Mouse (Mus musculus) G1E (cell line): ENCODE data around the gene Pomt1. TPM values are rescaled to one million over a fixed set of nuclear protein-coding genes. Genes with fewer than 3 reads are reported as not detected.

ENCODE experiments used
- ATAC-seq: 2 replicates; pipeline ENCODE4 v1.8.0; 2016; ENCODE audit warnings: mild to moderate bottlenecking; ENCODE audit not compliant: insufficient number of reproducible peaks, poor library complexity, low FRiP score, severe bottlenecking; ENCODE audit errors: extremely low read depth
- DNase-seq: peaks from one replicate; pipeline ENCODE4 v3.0.0; 2012; ENCODE audit warnings: low spot score
- H3K27me3 ChIP-seq: 2 replicates; pipeline ENCODE4 v1.6.1; 2012; ENCODE audit warnings: mild to moderate bottlenecking, low read length, inconsistent platforms; ENCODE audit not compliant: insufficient read depth
- H3K36me3 ChIP-seq: replicated peaks from 2 replicates; pipeline ENCODE3; 2012; ENCODE audit warnings: mild to moderate bottlenecking, inconsistent platforms
- H3K4me1 ChIP-seq: 2 replicates; pipeline ENCODE4 v1.6.1; 2012; ENCODE audit warnings: low read depth, low read length, inconsistent platforms, mixed read lengths; ENCODE audit not compliant: insufficient read depth
- H3K4me3 ChIP-seq: 2 replicates; pipeline ENCODE4 v1.5.1; 2012; ENCODE audit warnings: low read depth, mild to moderate bottlenecking, inconsistent platforms, low read length, moderate library complexity, mixed read lengths
- H3K9me3 ChIP-seq: replicated peaks from 2 replicates; pipeline ENCODE4 v1.6.1; 2012; ENCODE audit warnings: inconsistent platforms
- CTCF ChIP-seq: IDR thresholded peaks from 2 replicates; pipeline ENCODE4 v1.5.1; 2012; ENCODE audit warnings: low read depth, low read length, inconsistent platforms, mixed read lengths
- GATA1 ChIP-seq: IDR thresholded peaks from 2 replicates; pipeline ENCODE4 v1.6.1; 2012; ENCODE audit warnings: borderline replicate concordance, low read length, inconsistent platforms, mixed read lengths
- GATA2 ChIP-seq: IDR thresholded peaks from 2 replicates; pipeline ENCODE4 v1.6.1; 2012; ENCODE audit warnings: low read depth, low read length, inconsistent platforms, borderline replicate concordance
- POLR2AphosphoS5 ChIP-seq: IDR thresholded peaks from 2 replicates; pipeline ENCODE4 v1.6.1; 2012; ENCODE audit warnings: low read depth, low read length, inconsistent platforms; ENCODE audit not compliant: insufficient replicate concordance
- TAL1 ChIP-seq: conservative IDR thresholded peaks from 2 replicates; pipeline ENCODE4 v1.6.1; 2012; ENCODE audit warnings: low read depth, low read length, inconsistent platforms, mixed read lengths
- polyA plus RNA-seq: library from polyadenylated mRNA; stranded (reverse); fragments of >175 nt; gene quantifications from 2 replicates; pipeline ENCODE4 v1.2.3, GENCODE M21; 2012
- total RNA-seq, 2 experiments: library from RNA; stranded (forward) in 1 of 2; stranded (reverse) in 1 of 2; fragments of 200-1000 nt in 1 of 2; fragments of >200 nt in 1 of 2; fragmentation: Nextera tagmentation in 1 of 2; gene quantifications; 2 replicates each; pipeline ENCODE4 v1.2.3; 2014 to 2017

Gene Pomt1
- total and polyA plus RNA-seq, 3 experiments, result 12.3 to 31.8 (median 15.0) TPM

GRCm38 (mm10) chr2:32299469-32299868, 63.1 kb downstream of the Pomt1 start:
- TF ChIP-seq TAL1 (no peak), CTCF (no peak), POLR2AphosphoS5 (no peak), GATA2 (no peak), GATA1 (no peak)

DNA sequence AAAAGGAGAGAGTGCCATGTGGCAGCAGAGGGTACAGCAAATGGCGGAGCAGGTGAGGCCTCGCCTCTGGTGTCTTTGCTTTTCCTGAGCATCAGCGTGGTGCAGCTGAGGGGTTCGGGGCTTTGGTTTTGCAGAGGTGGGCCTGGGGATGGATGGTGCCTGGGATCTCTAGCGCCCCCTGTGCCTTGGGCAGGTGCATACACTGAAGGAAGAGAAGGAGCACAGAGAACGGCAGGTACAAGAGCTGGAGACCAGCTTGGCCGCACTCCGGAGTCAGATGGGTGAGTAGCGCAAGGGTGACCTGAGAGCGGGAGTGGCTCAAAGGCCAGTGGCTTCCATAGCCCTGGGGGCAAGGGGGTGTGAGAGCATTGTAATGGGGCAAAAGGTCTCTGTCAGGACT, 66.6 kb downstream of the Pomt1 start:
- Histone ChIP-seq H3K4me1 (no peaks in the 10 kb centered on the region), H3K9me3 (no peaks in the 10 kb centered on the region), H3K4me3 (no peak overlapping the region), H3K36me3 (peaks cover 99% of the 10 kb centered on the region), H3K27me3 (no peaks in the 10 kb centered on the region; the same call in 1 of the 2 replicates)
- TF ChIP-seq POLR2AphosphoS5 (no peak), TAL1 (no peak), CTCF (peak; percentile 28; the same call in 1 of the 2 replicates)
- no peak for ATAC-seq
- DNase-seq, result no peak

More at GRCm38 (mm10) chr2:32299469-32299868, 63.1 kb downstream of the Pomt1 start:
- no peak for DNase-seq
- Histone ChIP-seq H3K9me3 (no peaks in the 10 kb centered on the region), H3K27me3 (peaks cover 2% of the 10 kb centered on the region; the same call in 1 of the 2 replicates), H3K4me3 (no peak overlapping the region), H3K4me1 (peaks cover 9% of the 10 kb centered on the region), H3K36me3 (peaks cover 94% of the 10 kb centered on the region)
- ATAC-seq, result no peak

DNA sequence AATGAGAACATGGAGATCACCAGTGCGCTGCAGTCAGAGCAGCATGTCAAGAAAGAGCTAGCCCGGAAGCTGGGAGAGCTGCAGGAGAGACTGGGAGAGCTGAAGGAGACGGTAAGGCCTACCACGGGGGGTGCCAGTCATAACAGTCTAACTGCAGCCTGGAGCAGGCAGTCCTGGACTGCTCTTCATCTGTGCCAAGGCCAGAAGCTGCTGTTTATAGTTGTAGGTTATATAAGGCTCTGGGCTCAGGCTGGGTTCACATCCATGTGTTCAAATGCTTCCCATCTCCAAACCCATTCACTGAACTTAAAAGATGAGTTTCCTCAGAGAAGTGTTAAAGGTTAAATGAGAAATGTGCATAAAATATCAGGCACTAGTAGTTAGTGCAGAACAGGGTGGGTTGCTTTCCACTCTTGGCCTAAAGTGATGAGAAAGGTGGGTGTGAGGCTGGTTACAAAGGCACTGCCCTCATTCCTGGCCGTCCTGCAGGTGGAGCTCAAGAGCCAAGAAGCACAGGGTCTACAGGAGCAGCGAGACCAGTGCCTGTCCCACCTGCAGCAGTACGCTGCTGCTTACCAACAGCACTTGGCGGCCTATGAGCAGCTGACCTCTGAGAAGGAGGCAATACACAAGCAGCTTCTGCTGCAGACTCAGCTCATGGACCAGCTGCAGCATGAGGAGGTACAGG, 67.9 kb downstream of the Pomt1 start:
- no peak overlapping the region for H3K4me3 ChIP-seq
- ATAC-seq (no peak), DNase-seq (peak; percentile 37)
- no peaks in the 10 kb centered on the region for H3K9me3 ChIP-seq
- H3K36me3 ChIP-seq, result peaks cover 99% of the 10 kb centered on the region
- no peaks in the 10 kb centered on the region for H3K4me1 ChIP-seq
- H3K27me3 ChIP-seq, result no peaks in the 10 kb centered on the region; the same call in 1 of the 2 replicates
- TF ChIP-seq CTCF (peak; percentile 71), TAL1 (no peak)

Other genes with a start within 250 kb of the Pomt1 start
- 21.7 and 24.7 TPM in 2 replicates for gene Fam78a, start 151.7 kb upstream of the Pomt1 start, total RNA-seq (2014; fragmentation: Nextera tagmentation)
- gene Fam78a, start 151.7 kb upstream of the Pomt1 start, total RNA-seq (2017), result 25.3 and 27.4 TPM in 2 replicates
- 49.2 and 54.5 TPM in 2 replicates for gene Fam78a, start 151.7 kb upstream of the Pomt1 start, polyA plus RNA-seq
- not detected in 2 replicates for gene Plpp7, start 141.1 kb upstream of the Pomt1 start, total RNA-seq (2014; fragmentation: Nextera tagmentation)
- gene Plpp7, start 141.1 kb upstream of the Pomt1 start, total RNA-seq (2017), result 0.41 and 0.44 TPM in 2 replicates
- 0.42 and 0.44 TPM in 2 replicates for gene Plpp7, start 141.1 kb upstream of the Pomt1 start, polyA plus RNA-seq
- 147 and 160 TPM in 2 replicates for gene Prrc2b, start 85.5 kb upstream of the Pomt1 start, total RNA-seq (2014; fragmentation: Nextera tagmentation)
- 16.0 and 17.1 TPM in 2 replicates for gene Prrc2b, start 85.5 kb upstream of the Pomt1 start, total RNA-seq (2017)
- gene Prrc2b, start 85.5 kb upstream of the Pomt1 start, polyA plus RNA-seq, result 90.5 and 103 TPM in 2 replicates
- 26.1 and 50.0 TPM in 2 replicates for gene Uck1, start 23.6 kb downstream of the Pomt1 start, total RNA-seq (2014; fragmentation: Nextera tagmentation)
- 41.7 and 42.5 TPM in 2 replicates for gene Uck1, start 23.6 kb downstream of the Pomt1 start, total RNA-seq (2017)
- 53.2 and 56.1 TPM in 2 replicates for gene Uck1, start 23.6 kb downstream of the Pomt1 start, polyA plus RNA-seq
- gene Golga2, start 50.8 kb downstream of the Pomt1 start, total RNA-seq (2014; fragmentation: Nextera tagmentation), result 19.5 and 24.5 TPM in 2 replicates
- gene Golga2, start 50.8 kb downstream of the Pomt1 start, total RNA-seq (2017), result 35.2 and 35.6 TPM in 2 replicates
- gene Golga2, start 50.8 kb downstream of the Pomt1 start, polyA plus RNA-seq, result 20.8 and 24.3 TPM in 2 replicates
- gene Swi5, start 51.5 kb downstream of the Pomt1 start, total RNA-seq (2014; fragmentation: Nextera tagmentation), result 150 and 164 TPM in 2 replicates
- gene Swi5, start 51.5 kb downstream of the Pomt1 start, total RNA-seq (2017), result 482 and 488 TPM in 2 replicates
- gene Swi5, start 51.5 kb downstream of the Pomt1 start, polyA plus RNA-seq, result 351 and 432 TPM in 2 replicates
- gene Ciz1, start 115.7 kb downstream of the Pomt1 start, total RNA-seq (2014; fragmentation: Nextera tagmentation), result 196 and 213 TPM in 2 replicates
- gene Ciz1, start 115.7 kb downstream of the Pomt1 start, total RNA-seq (2017), result 62.9 and 71.6 TPM in 2 replicates
- gene Ciz1, start 115.7 kb downstream of the Pomt1 start, polyA plus RNA-seq, result 306 and 372 TPM in 2 replicates
- gene Dnm1, start 116.7 kb downstream of the Pomt1 start, total RNA-seq (2014; fragmentation: Nextera tagmentation), result not detected in 2 replicates
- 0.05 TPM in 1 of 2 replicates, not detected in the other for gene Dnm1, start 116.7 kb downstream of the Pomt1 start, total RNA-seq (2017)
- 0.14 and 0.15 TPM in 2 replicates for gene Dnm1, start 116.7 kb downstream of the Pomt1 start, polyA plus RNA-seq
- gene 1110008P14Rik, start 145.3 kb downstream of the Pomt1 start, total RNA-seq (2014; fragmentation: Nextera tagmentation), result 61.4 and 63.6 TPM in 2 replicates
- 26.5 and 33.0 TPM in 2 replicates for gene 1110008P14Rik, start 145.3 kb downstream of the Pomt1 start, total RNA-seq (2017)
- 61.9 and 82.0 TPM in 2 replicates for gene 1110008P14Rik, start 145.3 kb downstream of the Pomt1 start, polyA plus RNA-seq
- not detected in 2 replicates for gene Lcn2, start 151.7 kb downstream of the Pomt1 start, total RNA-seq (2014; fragmentation: Nextera tagmentation)
- gene Lcn2, start 151.7 kb downstream of the Pomt1 start, total RNA-seq (2017), result not detected in 2 replicates
- 0.05 TPM in 1 of 2 replicates, not detected in the other for gene Lcn2, start 151.7 kb downstream of the Pomt1 start, polyA plus RNA-seq
- gene Ptges2, start 159.3 kb downstream of the Pomt1 start, total RNA-seq (2014; fragmentation: Nextera tagmentation), result 13.8 and 21.5 TPM in 2 replicates
- gene Ptges2, start 159.3 kb downstream of the Pomt1 start, total RNA-seq (2017), result 11.5 and 12.4 TPM in 2 replicates
- gene Ptges2, start 159.3 kb downstream of the Pomt1 start, polyA plus RNA-seq, result 6.8 and 7.0 TPM in 2 replicates
- 3.9 and 4.2 TPM in 2 replicates for gene Naif1, start 213.9 kb downstream of the Pomt1 start, total RNA-seq (2014; fragmentation: Nextera tagmentation)
- 3.8 and 4.0 TPM in 2 replicates for gene Naif1, start 213.9 kb downstream of the Pomt1 start, total RNA-seq (2017)
- gene Naif1, start 213.9 kb downstream of the Pomt1 start, polyA plus RNA-seq, result 6.9 and 8.1 TPM in 2 replicates
- 5.1 and 25.4 TPM in 2 replicates for gene Slc25a25, start 214.9 kb downstream of the Pomt1 start, total RNA-seq (2014; fragmentation: Nextera tagmentation)
- 6.8 and 8.0 TPM in 2 replicates for gene Slc25a25, start 214.9 kb downstream of the Pomt1 start, total RNA-seq (2017)
- 6.5 and 6.9 TPM in 2 replicates for gene Slc25a25, start 214.9 kb downstream of the Pomt1 start, polyA plus RNA-seq